Mouse (Mus musculus) gastrocnemius, adult 18-20 months (tissue): Measurements from ENCODE around the gene Sgsh. TPM values are rescaled to one million over a fixed set of nuclear protein-coding genes. Genes with fewer than 3 reads are reported as not detected.
"Not testable (repeated sequence)": the region's sequence is repeated elsewhere in the genome, so short reads cannot be mapped to it uniquely, and the experiment has no call there.

Source experiments
- DNase-seq: peaks from one replicate; pipeline ENCODE4 v3.0.0; 2021; ENCODE audit warnings: low spot score
- long read RNA-seq, 2 experiments: library from polyadenylated mRNA; stranded (forward); transcript quantifications; one replicate each; pipeline ENCODE4 v2.0.0; 2021
- total RNA-seq, 2 experiments: library from RNA; stranded (reverse); gene quantifications; 2 replicates each; pipeline ENCODE4 v1.2.3; 2021

The Sgsh gene
- 1 to 10 TPM; 3.3 to 3.4 TPM for total RNA-seq
- long read RNA-seq, experiment 1, full-length matches to known transcripts = 3 of 9 reads
- long read RNA-seq, experiment 1, partial matches to known transcripts = 0 of 9 reads
- long read RNA-seq, experiment 1, other reads (novel, unspliced or antisense) = 6 of 9 reads
- long read RNA-seq, experiment 2, partial matches to known transcripts = 0 of 6 reads
- long read RNA-seq, experiment 2, other reads (novel, unspliced or antisense) = 6 of 6 reads

DNA sequence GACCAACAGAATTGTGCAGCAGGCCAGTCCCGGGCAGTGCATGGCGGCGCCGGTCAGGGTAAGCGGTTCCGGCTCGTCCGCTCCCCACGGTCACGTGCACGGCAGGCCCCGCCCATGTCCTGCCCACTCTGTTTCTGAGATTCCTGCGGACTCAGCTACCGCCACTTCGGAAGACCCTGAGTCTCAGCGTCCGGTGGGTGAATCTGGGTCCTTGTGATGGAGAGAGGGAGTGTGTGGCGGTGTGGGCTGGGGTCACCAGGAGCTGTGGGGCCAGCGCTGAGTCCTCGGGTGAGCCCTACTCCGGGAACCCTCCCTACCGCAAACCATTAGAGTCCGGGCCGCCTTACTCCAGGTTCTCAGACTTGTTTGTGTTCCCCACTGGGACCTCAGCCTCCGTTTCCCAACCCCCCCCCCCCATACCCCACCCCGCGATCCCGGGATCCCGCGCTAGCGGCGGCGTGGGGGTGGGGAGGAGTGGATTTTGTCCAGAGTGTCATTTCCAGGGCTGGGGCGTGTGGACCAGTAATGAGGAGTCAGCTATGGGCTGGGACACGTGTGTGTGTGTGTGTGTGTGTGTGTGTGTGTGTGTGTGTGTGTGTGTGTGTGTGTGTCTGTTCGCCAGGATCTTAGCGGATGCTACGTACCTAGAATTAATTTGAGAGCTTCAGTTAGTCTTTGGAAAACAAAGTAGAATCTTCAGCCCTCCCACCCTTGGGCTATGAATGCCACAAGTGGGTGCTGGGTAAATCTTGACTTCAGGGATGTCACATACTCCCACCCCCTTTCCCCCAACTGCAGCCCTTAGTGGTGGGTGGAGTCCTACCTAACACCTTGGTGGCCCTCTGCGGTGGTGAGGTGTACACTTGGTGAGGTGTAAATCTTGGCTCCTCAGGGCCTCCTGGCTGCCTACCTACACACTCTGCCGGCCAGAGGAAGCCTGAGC is at the start of gene Sgsh, which contains the start of gene Slc26a11:
Gene Sgsh, minus strand, starts transcription at position 94 of the 943 bp plus-strand sequence.
Gene Slc26a11, plus strand, starts transcription at position 115 of the 943 bp plus-strand sequence.
- DNase-seq = peak; percentile 92

DNA sequence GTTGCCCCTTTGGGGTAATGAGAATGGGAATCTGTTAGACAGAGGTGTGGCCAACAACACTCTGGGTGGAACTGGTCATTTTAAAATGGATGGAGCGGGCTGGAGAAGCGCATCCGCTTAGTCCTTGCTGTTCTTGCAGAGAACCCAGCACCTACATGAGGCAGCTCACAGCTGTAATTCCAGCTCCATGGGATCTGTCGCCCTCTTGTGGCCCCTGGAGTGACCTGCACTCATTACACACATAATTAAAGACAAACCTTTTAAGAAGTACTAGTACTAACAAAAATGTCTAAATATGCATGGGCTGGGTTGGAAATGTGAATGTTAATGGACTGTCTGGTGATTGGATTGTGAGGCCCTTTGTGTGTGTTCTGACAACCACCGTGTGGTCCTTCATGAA is 49.3 kb upstream of the Sgsh start:
- no peak for DNase-seq

DNA sequence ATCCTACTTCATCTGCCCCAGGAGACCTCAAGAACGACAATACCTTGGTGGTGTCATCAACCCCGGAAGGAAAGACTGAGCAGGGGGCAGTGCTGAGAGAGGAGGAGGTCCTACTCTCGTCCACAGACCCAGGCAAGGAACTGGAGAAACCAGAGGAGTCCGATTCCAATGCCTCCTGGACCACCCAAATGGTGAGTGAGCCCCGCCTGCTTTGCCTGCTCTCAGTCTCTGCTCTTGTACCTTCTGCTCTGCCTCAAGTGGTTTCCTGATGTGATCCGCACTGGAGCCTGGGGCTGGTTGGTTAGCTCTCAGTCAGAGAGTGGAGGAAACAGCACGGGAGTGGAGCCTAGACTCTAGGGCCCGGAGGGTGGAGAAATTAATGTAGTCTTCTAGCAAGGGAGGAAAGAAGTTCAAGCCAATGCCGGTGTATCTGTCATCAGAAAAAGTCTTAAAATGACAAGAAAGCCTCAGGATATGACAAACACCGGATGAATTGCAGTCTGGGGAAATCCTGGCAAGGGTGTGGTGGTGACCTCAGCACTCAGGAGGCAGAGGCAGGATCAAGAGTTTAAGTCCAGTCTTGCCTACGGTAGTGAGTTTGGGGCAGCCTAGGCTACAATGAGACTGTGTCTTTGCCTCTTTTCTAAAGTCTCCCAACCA is 47.3 kb upstream of the Sgsh start:
- DNase-seq = no peak

DNA sequence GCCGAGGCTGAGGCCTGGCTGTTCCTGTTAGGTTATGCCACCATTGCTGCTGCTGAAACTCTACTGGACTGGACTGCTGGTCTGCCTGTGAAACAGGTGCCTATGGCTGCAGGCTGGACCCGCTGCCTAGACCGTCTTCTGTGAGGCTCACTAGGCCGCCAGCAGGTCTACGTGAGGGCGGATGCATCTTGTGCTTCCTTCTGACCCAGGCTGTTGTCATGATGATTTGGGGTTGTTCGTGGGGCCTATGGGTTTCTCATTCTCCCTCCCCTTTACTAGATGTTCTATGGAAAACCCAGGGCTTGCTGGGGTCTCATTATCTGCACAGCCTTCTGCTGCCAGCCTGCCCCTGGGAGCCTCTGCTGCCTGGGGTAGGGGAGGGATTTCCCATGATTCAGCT is 41.1 kb upstream of the Sgsh start:
- no peak for DNase-seq

DNA sequence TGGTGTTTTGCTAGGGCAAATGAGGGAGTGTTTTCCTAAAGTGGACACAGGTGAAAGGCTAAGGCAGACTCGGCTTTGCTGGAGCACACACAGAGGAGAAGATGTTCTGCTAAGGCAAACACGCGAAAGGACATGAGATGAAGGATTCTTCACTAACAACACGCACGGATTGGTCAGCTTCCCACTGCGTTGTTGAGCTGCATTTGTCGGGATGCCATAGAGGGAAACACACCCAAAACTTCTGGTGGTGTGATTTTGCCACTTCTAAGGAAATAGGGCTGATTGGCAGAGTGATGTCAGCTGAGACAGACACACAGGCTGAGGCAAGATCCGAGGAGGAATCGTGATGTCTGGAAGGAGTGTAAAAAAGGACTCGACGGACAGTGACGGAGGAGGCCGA is 40.6 kb upstream of the Sgsh start:
- DNase-seq = no peak

DNA sequence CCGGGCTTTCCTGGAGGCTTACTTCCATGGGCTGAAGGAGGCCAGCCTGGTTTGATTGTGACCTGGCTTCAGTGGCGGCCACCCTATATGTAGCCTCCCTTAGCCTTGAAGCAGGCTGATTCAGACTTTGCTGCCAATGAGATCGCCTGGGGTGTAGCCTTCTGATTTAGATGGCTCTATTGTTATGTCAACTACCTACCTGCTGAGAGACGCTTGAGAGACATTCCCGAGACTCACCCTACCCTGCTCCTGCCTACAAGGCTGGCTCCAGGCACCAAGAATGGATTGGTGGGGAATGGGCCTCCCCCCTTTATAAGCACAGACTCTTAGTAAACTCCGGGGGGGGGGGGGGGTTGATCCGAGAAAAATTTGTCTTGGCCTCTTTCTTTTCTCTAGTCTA is 40.1 kb upstream of the Sgsh start:
- DNase-seq = no peak

DNA sequence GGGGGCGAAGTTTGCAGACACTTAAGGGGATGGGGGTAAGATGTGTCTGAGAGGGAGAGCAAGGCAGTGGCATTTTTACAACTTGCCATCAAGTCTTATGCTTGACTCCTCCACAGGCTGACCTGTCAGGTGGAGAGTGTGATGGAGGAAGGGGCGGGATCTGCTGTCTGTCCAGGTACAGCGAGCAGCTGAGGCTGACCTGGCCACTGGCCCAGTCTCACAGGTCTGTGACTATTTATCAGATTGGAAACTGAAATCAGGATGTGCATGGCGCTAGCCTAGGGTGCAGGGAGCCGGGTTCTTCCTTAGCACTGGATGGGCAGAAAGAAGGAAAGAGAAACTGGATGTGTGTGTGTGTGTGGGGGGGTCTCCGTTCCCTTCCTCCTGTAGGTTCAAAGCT is 38.9 kb upstream of the Sgsh start:
- no peak for DNase-seq

DNA sequence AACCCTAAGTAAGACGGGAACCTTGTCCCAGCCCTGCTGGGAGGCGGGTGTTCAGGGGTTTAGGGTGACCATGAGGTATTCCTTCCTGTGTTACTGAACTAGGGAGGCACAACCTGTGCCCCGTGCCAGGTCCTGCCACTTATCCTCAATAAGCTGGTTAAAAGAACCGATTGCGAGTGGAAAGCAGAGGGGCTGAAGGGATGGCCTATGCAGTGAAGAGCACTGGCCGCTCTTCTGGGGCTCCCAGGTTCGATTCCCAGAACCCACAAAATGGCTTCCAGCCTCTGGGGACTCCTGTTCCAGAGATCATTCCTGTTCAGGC is 38.1 kb upstream of the Sgsh start:
- DNase-seq = no peak

DNA sequence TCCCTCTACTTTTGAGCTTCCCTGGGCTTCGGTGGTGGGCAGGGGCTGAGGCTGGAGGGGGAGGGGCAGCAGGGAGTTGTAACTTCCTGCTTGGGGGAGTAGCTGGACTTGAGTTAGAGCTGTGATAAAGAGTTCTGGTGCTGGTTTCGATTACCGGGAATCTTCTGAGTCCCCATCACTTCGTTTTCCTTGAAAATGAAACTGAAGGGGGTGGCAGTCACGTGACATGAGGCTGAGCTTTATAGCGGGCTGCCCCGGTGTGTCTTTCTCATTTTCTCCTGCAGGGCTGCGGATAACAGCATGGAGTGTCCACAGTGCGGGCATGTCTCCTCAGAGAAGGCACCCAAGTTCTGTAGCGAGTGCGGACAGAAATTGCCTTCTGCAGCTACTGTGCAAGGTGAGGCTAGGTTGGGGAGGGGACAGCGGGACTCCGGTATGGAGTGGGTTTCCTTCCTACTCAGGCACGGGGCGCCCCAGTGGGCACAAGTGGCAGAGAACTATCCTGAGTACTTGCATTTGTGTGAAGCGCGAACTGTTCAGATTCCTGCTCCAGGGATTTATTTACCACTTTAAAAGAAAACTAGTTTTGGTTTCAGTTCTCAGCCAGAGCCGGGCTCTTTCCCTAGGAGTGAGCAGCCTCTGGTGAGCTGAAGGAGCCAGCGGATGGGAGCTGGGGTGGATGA is 37.6 kb upstream of the Sgsh start, which contains the start of gene Rnf213:
Gene Rnf213, plus strand, starts transcription at position 301 of the 683 bp plus-strand sequence.
- DNase-seq = peak; percentile 67

DNA sequence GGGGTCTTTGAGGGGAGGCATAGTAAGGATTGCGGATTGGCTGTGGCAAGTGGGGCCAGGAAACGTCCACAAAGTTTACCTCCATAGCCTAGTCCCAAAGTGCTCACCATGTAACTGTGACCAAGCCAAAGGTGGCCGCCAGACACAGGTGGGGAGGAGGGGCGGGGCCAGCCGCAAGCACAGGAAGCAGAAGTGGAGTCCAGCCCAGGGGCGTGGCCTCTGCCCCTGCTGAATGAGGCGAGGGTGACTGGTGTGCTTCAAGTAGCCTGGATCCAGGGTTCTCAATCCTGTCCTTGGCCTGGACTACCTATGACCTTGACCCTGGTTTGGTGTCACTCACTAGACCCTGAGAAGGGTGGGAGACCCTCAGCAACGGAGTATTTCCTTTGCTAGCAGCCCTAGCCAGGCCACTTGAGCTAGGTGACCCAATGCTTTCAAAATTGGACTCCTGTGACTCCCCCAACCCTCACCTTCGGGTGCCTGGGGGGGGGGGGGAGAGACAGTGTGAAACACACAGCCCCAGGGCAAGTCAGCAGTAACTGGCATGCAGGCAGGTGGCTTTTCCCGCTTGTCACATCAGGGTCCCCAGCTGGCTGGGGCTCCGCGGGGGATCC is 36.8 kb upstream of the Sgsh start:
- DNase-seq = peak; percentile 25

DNA sequence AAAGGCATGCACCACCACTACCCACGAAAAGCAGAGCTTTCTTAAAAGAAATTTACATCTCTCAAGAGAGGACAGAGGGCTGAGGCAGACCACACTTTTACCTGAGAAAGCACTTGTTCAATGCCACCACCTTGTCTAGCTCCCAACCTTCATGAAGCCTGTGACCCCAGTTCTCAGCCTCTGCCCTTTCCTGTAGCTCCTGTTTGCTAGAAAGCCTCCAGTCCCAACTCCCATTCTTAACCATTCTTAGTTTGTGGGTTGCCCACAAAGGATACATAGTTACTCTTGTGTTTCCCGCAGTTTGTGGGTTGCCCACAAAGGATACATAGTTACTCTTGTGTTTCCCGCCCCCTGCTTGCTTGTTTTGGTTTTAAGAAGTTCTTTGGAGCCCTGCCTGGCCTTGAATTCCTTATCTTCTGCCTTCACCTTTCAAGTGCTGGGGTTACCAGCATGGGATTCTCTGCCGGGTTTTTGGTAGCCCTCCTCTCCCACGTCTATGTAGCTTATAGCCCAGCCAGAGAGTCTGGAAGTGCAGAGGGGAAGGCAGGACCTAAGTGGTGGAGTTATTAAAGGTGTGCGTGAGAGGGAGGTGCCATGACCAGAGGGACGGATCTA is 36.2 kb upstream of the Sgsh start:
- DNase-seq = no peak

DNA sequence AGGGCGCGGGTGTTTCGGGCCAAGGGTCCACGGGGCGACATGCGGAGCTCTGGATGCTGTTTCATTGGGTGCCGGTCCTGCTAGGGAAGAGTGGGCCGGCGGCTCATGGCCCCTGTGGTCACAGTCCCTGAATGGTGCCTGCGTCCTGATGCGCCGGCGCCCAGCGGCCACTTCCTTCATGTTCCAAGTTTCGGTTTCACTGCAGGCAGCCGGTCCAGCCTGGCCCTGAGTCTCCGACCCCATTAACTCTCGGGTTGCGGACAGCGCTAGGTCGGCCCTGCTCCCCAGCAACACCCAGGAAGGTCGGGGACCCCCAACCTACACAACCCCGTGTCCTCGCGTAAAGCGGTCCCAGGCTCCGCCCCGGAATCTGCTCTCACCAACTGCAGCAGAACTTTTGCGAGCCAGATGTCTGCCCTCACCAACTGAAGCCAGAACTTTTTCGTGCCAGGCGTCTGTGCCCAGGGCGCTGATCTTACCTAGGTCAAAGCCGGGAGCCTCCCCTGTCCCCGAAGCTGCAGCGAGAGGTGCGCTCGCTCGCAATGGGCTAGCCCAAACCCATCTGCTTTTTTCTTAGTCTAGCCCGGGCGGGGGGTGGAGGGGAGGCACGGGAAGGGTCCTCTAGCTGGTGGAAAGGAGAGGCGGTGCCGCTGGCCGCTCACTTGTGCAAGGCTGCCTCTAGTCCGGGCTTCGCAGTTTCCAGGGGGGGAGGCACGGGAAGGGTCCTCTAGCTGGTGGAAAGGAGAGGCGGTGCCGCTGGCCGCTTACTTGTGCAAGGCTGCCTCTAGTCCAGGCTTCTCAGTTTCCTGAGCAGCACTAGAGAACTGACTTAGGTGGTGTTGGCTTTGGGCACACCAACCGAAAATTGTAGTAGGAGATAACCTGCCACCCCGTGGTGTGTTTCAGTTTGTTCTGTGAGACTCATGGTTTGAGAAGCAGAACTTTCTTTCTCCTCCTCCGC is 35.2 kb upstream of the Sgsh start:
- DNase-seq = peak; percentile 80

DNA sequence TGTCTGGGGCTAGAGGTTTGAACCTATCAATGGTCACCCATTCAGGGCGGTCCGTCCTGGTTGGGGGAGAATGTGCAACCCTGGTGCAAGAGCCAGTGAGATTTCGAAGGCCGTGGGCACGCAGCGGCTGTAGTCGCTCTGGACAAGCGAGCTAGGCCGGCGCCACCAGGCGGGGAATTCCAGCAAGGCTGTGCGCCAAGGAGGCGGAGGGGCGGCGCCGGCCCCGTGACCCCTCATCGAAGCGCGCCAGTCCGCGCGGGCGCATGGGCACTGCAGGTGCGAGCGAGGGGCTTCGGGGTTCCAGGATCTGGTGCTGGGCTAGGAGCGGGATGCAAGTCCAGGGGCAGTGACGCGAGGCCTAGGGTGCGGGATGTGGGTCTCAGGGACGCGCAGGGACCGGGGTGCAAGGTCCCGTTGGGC is 34.5 kb upstream of the Sgsh start:
- peak; percentile 84 for DNase-seq

DNA sequence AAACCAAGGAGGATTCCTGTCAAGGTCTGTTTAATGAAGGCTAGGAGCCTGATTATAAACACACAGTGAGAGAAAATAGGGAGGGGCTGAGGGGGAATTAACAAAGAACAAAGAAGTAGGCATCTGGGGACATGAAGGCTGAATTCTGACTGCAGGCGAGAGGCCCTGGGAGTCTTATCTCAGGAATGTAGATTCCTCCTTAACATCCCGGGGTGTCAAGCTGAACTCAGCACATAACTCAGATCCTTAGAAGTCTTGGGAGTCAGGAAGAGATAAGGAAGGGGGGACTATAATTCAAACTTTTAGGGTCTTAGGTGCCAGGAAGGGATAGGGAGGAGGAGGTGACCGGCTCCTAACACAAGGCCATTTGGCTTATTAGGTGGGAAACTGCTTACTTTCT is 31.9 kb upstream of the Sgsh start:
- DNase-seq = not testable (repeated sequence)

DNA sequence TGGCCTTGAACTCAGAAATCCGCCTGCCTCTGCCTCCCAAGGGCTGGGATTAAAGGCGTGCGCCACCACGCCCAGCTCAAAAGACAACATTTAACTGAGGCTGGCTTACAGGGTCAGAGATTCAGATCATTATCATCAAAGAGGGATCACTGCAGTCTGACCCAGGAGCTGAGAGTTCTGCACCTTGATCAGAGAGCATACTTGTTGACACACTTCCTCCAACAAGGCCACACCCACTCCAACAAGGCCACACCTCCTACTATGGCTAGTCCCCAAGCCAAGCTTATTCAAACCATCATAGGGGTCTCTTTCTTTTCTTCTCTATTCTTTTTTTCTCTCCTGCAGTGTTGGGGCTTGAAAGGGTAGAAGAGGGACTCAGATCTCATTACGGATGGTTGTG is 31.0 kb upstream of the Sgsh start:
- DNase-seq = no peak

DNA sequence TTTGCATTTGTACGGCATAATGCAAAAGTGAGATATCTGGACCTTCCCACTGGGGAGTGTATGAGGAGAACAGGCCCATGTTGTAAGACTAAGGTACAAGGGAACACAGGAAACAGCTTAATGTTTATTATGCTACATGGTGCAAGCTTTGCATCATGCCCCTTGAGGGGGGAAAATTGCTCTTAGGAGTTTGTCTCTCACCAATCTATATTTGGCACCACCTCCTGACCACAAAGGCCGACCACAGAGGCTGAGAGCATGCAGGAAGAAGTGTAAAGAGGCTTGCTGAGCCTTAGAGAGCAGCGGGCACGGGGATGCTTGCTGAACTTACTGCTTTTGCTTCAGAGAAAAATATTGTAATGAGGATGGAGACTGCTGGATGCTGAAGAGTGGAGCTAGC is 29.6 kb upstream of the Sgsh start:
- DNase-seq = no peak

DNA sequence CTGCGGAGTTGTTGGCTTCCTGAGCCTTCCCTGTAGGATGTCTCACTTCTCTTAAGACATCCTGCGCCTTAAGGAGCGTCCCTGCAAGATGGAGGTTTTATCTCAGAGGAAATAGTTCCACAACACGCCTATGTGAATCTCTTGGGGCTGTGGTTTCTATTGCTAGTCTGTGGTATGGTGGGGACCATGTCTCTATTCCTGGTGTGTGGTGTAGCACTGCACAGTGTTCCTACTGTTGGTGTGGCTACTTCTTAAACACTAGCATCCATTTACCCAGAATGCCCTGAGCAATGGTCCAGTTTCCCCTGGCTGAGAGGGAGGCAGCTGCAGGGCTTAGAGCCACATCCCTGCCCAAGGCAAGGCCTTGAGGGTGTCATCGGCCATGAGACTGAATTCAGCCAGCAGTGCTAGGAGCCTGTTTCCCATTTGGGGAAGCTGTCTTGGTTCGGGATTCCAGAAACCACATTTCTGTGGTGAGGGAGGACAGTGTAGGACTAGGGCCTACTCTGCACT is 27.1 kb upstream of the Sgsh start:
- no peak for DNase-seq

DNA sequence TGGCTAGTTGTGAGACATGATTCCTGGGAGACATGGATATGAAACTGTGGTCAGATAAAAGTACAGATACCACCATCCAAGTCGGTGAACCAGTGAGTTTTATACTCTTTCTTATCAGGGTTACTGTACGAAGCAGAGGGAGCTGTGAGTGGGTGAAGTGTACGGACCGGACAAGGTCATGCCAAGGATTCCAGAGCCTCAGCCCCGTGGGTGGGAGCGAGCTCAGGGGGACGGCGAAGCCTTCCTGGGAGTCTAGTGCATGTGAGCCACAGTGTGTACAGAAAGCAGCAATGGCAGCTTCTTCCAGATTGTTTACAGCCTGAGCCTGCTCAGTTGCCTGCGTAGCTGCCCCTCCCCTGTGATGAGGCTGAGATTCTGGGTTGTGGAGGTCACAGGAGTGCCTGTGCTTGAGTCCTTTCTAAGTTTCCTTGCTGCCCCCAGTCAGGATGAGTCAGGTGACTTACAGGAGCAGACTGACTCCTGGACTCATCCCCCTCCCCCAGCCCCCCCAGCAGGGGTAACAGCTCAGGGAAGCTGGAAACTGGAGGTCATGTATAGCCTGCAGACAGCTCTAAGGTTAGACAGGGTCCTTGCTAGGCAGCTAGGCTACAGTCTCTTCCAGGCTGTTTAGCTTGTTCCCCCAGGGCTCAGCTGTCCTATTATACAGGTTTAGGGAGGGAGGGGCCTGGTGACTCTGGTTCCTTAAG is 26.4 kb upstream of the Sgsh start:
- DNase-seq = no peak

DNA sequence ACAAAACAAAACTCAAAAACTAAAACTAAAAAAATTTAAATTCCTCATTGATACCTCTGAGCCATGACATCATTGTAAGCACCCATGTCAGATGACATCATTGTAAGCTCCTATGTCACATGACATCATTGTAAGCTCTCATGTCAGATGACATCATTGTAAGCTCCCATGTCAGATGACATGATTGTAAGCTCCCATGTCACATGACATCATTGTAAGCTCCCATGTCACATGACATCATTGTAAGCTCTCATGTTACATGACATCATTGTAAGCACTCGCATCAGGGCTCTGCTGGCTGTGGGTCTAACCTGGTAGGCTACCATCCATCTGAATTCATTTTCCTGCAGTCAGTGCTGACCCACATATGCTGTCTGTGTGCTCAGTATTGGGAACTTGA is 23.2 kb upstream of the Sgsh start:
- no peak for DNase-seq
